10 mouse cellular contexts compared by ENCODE assay signal in the genomic region with DNA sequence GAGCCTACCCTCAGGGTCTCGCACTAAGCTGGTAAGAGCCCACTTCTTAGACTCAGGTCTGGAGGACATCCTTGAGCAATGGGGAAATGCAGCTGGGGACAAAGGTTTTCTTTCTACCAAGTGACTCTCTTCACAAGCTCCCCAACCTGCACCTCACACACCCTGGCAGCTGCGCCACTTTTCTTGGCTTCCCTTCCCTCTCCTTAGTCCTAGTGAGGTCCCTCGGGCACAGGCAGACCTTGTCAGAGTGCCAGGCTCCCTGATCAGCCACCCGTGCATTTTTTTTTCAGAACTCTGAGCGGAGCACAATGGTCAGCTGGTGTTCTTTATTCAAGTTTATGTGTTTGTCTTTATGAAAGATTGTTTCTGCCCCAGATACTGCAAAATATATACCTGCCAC.
DNase-seq lines count a peak whose midpoint lies in the region; ATAC-seq lines count a peak whose summit lies in the region.
"Had no signal": no experiment of that assay in that cellular context is flagged by ENCODE, and none has a peak within 500 bp of the region (broad histone marks: within the 10 kb centered on the region; RNA-seq: fewer than 3 reads in every experiment).

No protein-coding gene starts in this region.

- peaks cover 8% of the 10 kb centered on the region; the same call in 1 of the 2 replicates for H3K36me3 ChIP-seq in hindbrain, embryonic 15.5 days
- H3K36me3 ChIP-seq in hindbrain, embryonic 12.5 days: no peaks in the 10 kb centered on the region
- H3K36me3 ChIP-seq in kidney, embryonic 15.5 days: 0 out of 2 replicates have a peak, but pooled peaks cover 7% of the 10 kb centered on the region
- H3K36me3 ChIP-seq: embryonic facial prominence, embryonic 13.5 days had no signal

- H3K4me3 ChIP-seq in hindbrain, embryonic 15.5 days: no peak overlapping the region
- no peak overlapping the region for H3K4me3 ChIP-seq in hindbrain, embryonic 12.5 days
- no peak overlapping the region for H3K4me3 ChIP-seq in kidney, embryonic 15.5 days (replicated peaks)
- H3K4me3 ChIP-seq: embryonic facial prominence, embryonic 13.5 days had no signal

- no peak for ATAC-seq in hindbrain, embryonic 15.5 days (ENCODE audit: low FRiP score, low read depth)
- no peak for ATAC-seq in hindbrain, embryonic 12.5 days (ENCODE audit: low FRiP score)
- peak; percentile 55 for ATAC-seq in kidney, embryonic 15.5 days (replicated peaks; ENCODE audit: low FRiP score)

- H3K4me2 ChIP-seq in hindbrain, embryonic 15.5 days: no peak overlapping the region
- no peak overlapping the region for H3K4me2 ChIP-seq in hindbrain, embryonic 12.5 days (replicated peaks)
- H3K4me2 ChIP-seq in kidney, embryonic 15.5 days: no peak overlapping the region
- H3K4me2 ChIP-seq: embryonic facial prominence, embryonic 13.5 days; lung, embryonic 14.5 days had no signal

- WGBS in hindbrain, embryonic 15.5 days: 41% methylated on average over 5 of the region's 5 CpGs
- WGBS in hindbrain, embryonic 12.5 days: 71% methylated on average over 5 of the region's 5 CpGs
- 60% methylated on average over 5 of the region's 5 CpGs for WGBS in kidney, embryonic 15.5 days

- no peak overlapping the region for H3K9ac ChIP-seq in hindbrain, embryonic 15.5 days
- H3K9ac ChIP-seq in hindbrain, embryonic 12.5 days: no peak overlapping the region
- H3K9ac ChIP-seq in kidney, embryonic 15.5 days: no peak overlapping the region
- H3K9ac ChIP-seq: embryonic facial prominence, embryonic 13.5 days; lung, embryonic 14.5 days had no signal

- no peaks in the 10 kb centered on the region for H3K27me3 ChIP-seq in hindbrain, embryonic 15.5 days
- no peaks in the 10 kb centered on the region for H3K27me3 ChIP-seq in hindbrain, embryonic 12.5 days
- no peaks in the 10 kb centered on the region for H3K27me3 ChIP-seq in kidney, embryonic 15.5 days
- H3K27me3 ChIP-seq: embryonic facial prominence, embryonic 13.5 days had no signal

- H3K4me1 ChIP-seq in hindbrain, embryonic 15.5 days (replicated peaks): peaks cover 49% of the 10 kb centered on the region
- H3K4me1 ChIP-seq in hindbrain, embryonic 12.5 days: peaks cover 8% of the 10 kb centered on the region
- H3K4me1 ChIP-seq in kidney, embryonic 15.5 days: peaks cover 14% of the 10 kb centered on the region
- H3K4me1 ChIP-seq: embryonic facial prominence, embryonic 13.5 days had no signal

- H3K27ac ChIP-seq in hindbrain, embryonic 15.5 days (replicated peaks): peak overlapping the region; percentile 67
- no peak overlapping the region for H3K27ac ChIP-seq in hindbrain, embryonic 12.5 days
- H3K27ac ChIP-seq in kidney, embryonic 15.5 days: peak overlapping the region; percentile 51
- H3K27ac ChIP-seq: embryonic facial prominence, embryonic 13.5 days had no signal

- no peaks in the 10 kb centered on the region for H3K9me3 ChIP-seq in hindbrain, embryonic 15.5 days
- no peaks in the 10 kb centered on the region for H3K9me3 ChIP-seq in hindbrain, embryonic 12.5 days (replicated peaks)
- H3K9me3 ChIP-seq in kidney, embryonic 15.5 days (replicated peaks): no peaks in the 10 kb centered on the region
- H3K9me3 ChIP-seq: embryonic facial prominence, embryonic 13.5 days had no signal

- DNase-seq in NIH3T3 (ENCODE audit: low read depth): peak; percentile 9
- DNase-seq in cerebellum, adult 11-12 months: peak; percentile 75
- no peak for DNase-seq in yolk sac, embryonic 10.5 days (ENCODE audit: low spot score)
- DNase-seq in gastrocnemius, adult 18-20 months (ENCODE audit: low spot score): no peak
- DNase-seq in thymus, postnatal 0 days (ENCODE audit: low spot score): no peak
- DNase-seq: lung, embryonic 14.5 days had no signal

Comparison
In these comparisons a context has a peak if more than half of its experiments do, and no peak if none do; other contexts are left out.
1. DNase-seq: peak in NIH3T3 (single experiment) and cerebellum, adult 11-12 months (single experiment); none in yolk sac, embryonic 10.5 days (single experiment), gastrocnemius, adult 18-20 months (single experiment) and thymus, postnatal 0 days (single experiment).